Mouse (Mus musculus): ENCODE results near the gene Cdk19.
A peak's percentile ranks its signal among the peaks of the same experiment; 100 is the strongest.

Gene Cdk19

GRCm38 (mm10) chr10:40339351-40339964, at the start of gene Cdk19:
Gene Cdk19 (plus strand): TSS chr10:40339564.
- no peak for DNase-seq (ENCODE audit: low read depth, low spot score)

- no peak for DNase-seq (ENCODE audit: low read depth, low spot score)
Observed at GRCm38 (mm10) chr10:40292640-40293039, 46.7 kb upstream of the Cdk19 start.

GRCm38 (mm10) chr10:40300648-40301171, 38.7 kb upstream of the Cdk19 start:
- DNase-seq (ENCODE audit: low read depth, low spot score), result peak; percentile 57

- DNase-seq (ENCODE audit: low read depth, low spot score), result peak; percentile 30
Observed at GRCm38 (mm10) chr10:40301181-40302075, 37.9 kb upstream of the Cdk19 start.

GRCm38 (mm10) chr10:40302140-40302985, 37.0 kb upstream of the Cdk19 start, which contains the start of gene Amd1:
Gene Amd1 (minus strand): TSS chr10:40302186.
- peak; percentile 98 for DNase-seq (ENCODE audit: low read depth, low spot score)

GRCm38 (mm10) chr10:40305989-40306388, 33.4 kb upstream of the Cdk19 start:
- DNase-seq (ENCODE audit: low read depth, low spot score), result no peak

GRCm38 (mm10) chr10:40307826-40308583, 31.4 kb upstream of the Cdk19 start:
- no peak for DNase-seq (ENCODE audit: low read depth, low spot score)

- no peak for DNase-seq (ENCODE audit: low read depth, low spot score)
Observed at GRCm38 (mm10) chr10:40309884-40310635, 29.3 kb upstream of the Cdk19 start.

GRCm38 (mm10) chr10:40312781-40313180, 26.6 kb upstream of the Cdk19 start:
- DNase-seq (ENCODE audit: low read depth, low spot score), result no peak

GRCm38 (mm10) chr10:40316841-40317585, 22.4 kb upstream of the Cdk19 start:
- no peak for DNase-seq (ENCODE audit: low read depth, low spot score)

- DNase-seq (ENCODE audit: low read depth, low spot score), result no peak
Observed at GRCm38 (mm10) chr10:40320306-40320705, 19.1 kb upstream of the Cdk19 start.

GRCm38 (mm10) chr10:40328004-40328551, 11.3 kb upstream of the Cdk19 start:
- no peak for DNase-seq (ENCODE audit: low read depth, low spot score)

- no peak for DNase-seq (ENCODE audit: low read depth, low spot score)
Observed at GRCm38 (mm10) chr10:40330262-40330661, 9.1 kb upstream of the Cdk19 start.

- DNase-seq (ENCODE audit: low read depth, low spot score), result no peak
Observed at GRCm38 (mm10) chr10:40332864-40333263, 6.5 kb upstream of the Cdk19 start.

GRCm38 (mm10) chr10:40342036-40342435, 2.7 kb downstream of the Cdk19 start:
- no peak for DNase-seq (ENCODE audit: low read depth, low spot score)

- DNase-seq (ENCODE audit: low read depth, low spot score), result no peak
Observed at GRCm38 (mm10) chr10:40346776-40347403, 7.5 kb downstream of the Cdk19 start.

- DNase-seq (ENCODE audit: low read depth, low spot score), result no peak
Observed at GRCm38 (mm10) chr10:40347461-40347954, 8.1 kb downstream of the Cdk19 start.
